Mouse (Mus musculus): ENCODE data around the gene Pet117. TPM values are rescaled to one million over a fixed set of nuclear protein-coding genes. Genes with fewer than 3 reads are reported as not detected.

The Pet117 gene
- 1.7 and 3.2 TPM in 2 replicates for polyA plus RNA-seq (2015; fragmentation: Nextera tagmentation; extraction: Ambion mirVana)

DNA sequence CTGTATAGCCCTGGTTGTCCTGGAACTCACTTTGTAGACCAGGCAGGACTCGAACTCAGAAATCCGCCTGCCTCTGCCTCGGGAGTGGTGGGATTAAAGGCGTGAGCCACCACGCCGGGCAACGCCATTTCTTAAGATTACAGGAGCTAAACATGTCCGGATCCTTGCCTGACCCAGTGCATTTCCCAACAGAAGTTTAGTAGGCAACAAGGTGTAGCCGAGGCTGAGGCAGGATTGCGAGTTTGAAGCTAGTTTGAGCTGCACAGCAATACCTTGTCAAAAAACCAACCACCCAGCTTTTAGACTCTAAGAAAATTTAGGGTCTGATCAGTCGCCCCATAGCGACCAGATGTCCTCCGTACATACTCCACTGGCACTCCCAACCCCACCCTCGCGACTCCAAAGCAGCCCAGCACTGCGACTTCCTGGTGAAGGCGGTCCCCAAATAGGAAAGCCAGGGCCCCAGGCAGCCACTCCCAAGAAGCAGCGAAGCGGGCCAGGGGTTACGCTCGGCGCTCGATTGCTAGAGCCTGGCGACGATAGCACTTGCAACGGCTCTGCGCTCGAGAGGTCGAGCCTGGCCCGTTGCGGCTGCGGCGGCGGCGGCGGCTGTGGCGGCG, at the start of gene Pet117, which contains the start of gene Kat14:
Gene Pet117 (plus strand): TSS at position 597 of the 620 bp plus-strand sequence.
Gene Kat14 (plus strand): TSS at position 584 of the 620 bp plus-strand sequence.
- Histone ChIP-seq H3K4me1 (replicated peaks) (peaks cover 18% of the 10 kb centered on the region), H3K9ac (peak within 1 kb of the TSS; percentile 87), H3K4me2 (peak within 1 kb of the TSS; percentile 69), H3K27ac (peak within 1 kb of the TSS; percentile 97), H3K4me3 (peak within 1 kb of the TSS; percentile 85), H3K9me3 (replicated peaks) (no peaks in the 10 kb centered on the region), H3K36me3 (peaks cover 6% of the 10 kb centered on the region), H3K27me3 (no peaks in the 10 kb centered on the region)
- ATAC-seq (replicated peaks; ENCODE audit: insufficient number of reproducible peaks, insufficient read depth, low FRiP score, low read depth), result peak; percentile 91
- 4% methylated on average over 38 of the region's 38 CpGs for WGBS

DNA sequence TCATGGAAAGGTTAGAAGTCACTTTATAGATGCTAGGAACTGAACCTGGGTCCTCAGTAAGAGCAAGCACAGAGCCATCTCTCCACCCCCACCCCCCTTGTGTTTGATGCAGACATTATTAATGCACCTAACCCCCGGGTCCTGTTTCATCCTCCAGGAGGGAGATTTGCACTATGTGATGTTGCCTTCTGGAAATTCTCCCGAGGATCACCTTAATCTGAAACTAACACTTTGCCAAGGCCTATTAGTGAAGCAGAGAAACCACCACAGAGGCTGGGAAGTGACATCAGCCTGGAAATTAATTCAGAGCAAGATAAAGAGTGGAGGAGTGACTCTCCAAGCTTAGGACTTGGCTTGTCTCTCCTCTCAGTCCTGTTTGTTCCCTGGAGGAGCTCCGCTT, 44.6 kb upstream of the Pet117 start:
- H3K36me3 ChIP-seq, result no peaks in the 10 kb centered on the region
- 51% methylated on average over 3 of the region's 3 CpGs for WGBS
- no peaks in the 10 kb centered on the region for H3K4me1 ChIP-seq (replicated peaks)
- H3K9ac ChIP-seq, result no peak overlapping the region
- no peak overlapping the region for H3K27ac ChIP-seq
- H3K4me2 ChIP-seq, result no peak overlapping the region
- no peak overlapping the region for H3K4me3 ChIP-seq
- H3K27me3 ChIP-seq, result peaks cover 33% of the 10 kb centered on the region
- H3K9me3 ChIP-seq (replicated peaks), result no peaks in the 10 kb centered on the region
- ATAC-seq (replicated peaks; ENCODE audit: insufficient number of reproducible peaks, insufficient read depth, low FRiP score, low read depth), result no peak

DNA sequence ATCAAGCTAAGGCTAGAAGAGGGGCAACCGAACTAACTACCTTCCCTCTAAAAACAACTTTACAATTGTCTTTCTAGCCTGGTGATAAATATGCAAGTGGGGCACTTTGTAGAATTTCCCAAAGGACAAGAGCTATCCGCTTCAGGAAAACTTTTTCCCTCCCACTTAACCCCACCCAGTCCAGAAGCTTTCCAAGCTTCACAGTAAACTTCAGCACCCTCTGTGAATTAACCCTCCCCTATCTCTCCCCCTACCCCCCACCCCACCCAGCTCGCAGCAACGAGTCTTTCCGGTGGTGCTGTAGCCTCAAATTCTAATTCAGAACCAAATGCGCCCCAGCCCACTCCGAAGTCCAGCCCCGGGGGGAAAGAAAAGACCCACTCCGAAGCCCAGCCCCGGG, 39.3 kb upstream of the Pet117 start:
- peak overlapping the region; percentile 66 for H3K4me3 ChIP-seq
- ATAC-seq (replicated peaks; ENCODE audit: insufficient number of reproducible peaks, insufficient read depth, low FRiP score, low read depth), result no peak
- H3K9me3 ChIP-seq (replicated peaks), result no peaks in the 10 kb centered on the region
- WGBS, result 5% methylated on average over 10 of the region's 10 CpGs
- H3K27ac ChIP-seq, result no peak overlapping the region
- H3K36me3 ChIP-seq, result no peaks in the 10 kb centered on the region
- peaks cover 84% of the 10 kb centered on the region for H3K27me3 ChIP-seq
- H3K4me2 ChIP-seq, result peak overlapping the region; percentile 97
- H3K4me1 ChIP-seq (replicated peaks), result peaks cover 35% of the 10 kb centered on the region
- H3K9ac ChIP-seq, result no peak overlapping the region

DNA sequence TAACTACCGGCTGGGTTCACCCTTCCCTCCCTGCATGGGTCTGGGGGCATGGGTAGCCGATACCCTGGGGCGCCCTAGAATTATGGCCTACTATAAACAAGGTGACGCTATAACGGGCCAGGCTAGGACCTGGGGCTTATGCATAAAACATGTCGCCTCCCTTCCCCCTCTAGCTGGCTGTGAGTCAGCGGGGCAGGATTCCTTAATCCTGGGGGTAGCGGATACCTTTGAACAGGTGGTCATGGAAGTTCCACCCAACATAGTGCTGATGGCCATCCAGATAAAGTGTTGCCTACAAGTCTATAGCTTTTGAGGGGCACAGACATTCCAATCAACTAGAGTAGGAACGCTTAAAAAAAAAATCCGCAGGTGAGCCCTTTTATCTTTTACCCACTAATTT, 38.9 kb upstream of the Pet117 start:
- peaks cover 89% of the 10 kb centered on the region for H3K27me3 ChIP-seq
- WGBS, result 6% methylated on average over 10 of the region's 10 CpGs

DNA sequence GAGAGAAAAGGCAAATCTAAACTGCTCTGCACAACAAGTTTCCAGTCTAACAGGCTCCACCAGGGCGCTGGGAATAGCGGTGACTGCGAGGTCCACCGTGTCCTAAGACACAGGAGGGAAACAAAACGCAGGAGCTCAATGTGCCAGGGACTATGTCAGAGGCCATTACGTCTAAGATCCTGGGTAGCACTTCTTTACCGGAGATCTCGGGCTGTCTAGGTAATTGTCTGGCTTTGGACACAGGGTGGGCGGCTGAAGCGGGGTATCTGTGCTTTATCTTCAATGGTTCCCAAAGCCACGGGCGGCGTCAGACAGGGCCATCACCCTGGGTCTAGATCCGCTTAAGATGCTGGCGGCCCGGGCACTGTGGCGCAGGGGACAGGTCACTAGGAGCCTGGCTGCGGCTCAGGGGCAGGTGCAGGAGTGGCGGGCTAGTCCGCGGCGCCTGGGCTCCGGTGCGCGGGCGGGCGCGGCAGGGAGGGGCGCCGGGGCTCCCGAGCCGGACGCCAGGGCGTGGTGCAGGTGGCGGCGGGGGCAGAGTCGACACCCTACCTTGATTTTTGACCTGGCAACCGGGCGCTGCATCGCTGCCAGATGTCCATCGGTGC, 38.3 kb upstream of the Pet117 start:
- Histone ChIP-seq H3K4me1 (replicated peaks) (peaks cover 35% of the 10 kb centered on the region), H3K4me2 (peak overlapping the region; percentile 97), H3K36me3 (no peaks in the 10 kb centered on the region), H3K9me3 (replicated peaks) (no peaks in the 10 kb centered on the region), H3K27ac (no peak overlapping the region), H3K4me3 (peak overlapping the region; percentile 66), H3K9ac (peak overlapping the region; percentile 49), H3K27me3 (peaks cover 94% of the 10 kb centered on the region)
- WGBS, result under 1% methylated on average over 41 of the region's 41 CpGs
- no peak for ATAC-seq (replicated peaks; ENCODE audit: insufficient number of reproducible peaks, insufficient read depth, low FRiP score, low read depth)

More for the DNA sequence above, 38.9 kb upstream of the Pet117 start:
- Histone ChIP-seq H3K4me2 (peak overlapping the region; percentile 97), H3K36me3 (no peaks in the 10 kb centered on the region), H3K9me3 (replicated peaks) (no peaks in the 10 kb centered on the region), H3K4me3 (peak overlapping the region; percentile 66), H3K27ac (no peak overlapping the region), H3K4me1 (replicated peaks) (peaks cover 35% of the 10 kb centered on the region), H3K9ac (no peak overlapping the region)
- ATAC-seq (replicated peaks; ENCODE audit: insufficient number of reproducible peaks, insufficient read depth, low FRiP score, low read depth), result no peak

DNA sequence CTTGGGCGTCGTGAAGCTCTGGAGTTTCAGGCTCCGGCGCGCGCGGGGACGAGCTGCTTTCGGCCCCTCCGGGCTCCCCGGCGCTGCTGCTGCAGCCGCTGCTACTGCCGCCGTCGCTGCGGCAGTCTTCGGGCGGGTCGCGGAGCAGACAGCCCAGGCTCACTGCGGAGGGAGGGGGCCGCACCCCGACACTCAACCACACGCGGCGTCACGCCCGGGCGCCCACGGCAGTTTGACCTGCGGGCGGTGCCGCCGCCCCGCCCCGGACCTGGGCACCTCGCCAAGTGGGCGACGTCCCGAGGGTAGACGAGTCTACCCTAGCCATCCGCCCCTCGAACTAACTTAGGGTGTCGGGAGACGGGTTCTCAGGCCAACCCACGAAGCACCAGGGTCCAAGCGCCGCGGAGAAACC, 37.8 kb upstream of the Pet117 start:
- under 1% methylated on average over 50 of the region's 50 CpGs for WGBS
- Histone ChIP-seq H3K4me1 (replicated peaks) (peaks cover 35% of the 10 kb centered on the region), H3K36me3 (no peaks in the 10 kb centered on the region), H3K4me3 (peak overlapping the region; percentile 66), H3K27ac (no peak overlapping the region), H3K9me3 (replicated peaks) (no peaks in the 10 kb centered on the region), H3K27me3 (peaks cover 96% of the 10 kb centered on the region), H3K4me2 (peak overlapping the region; percentile 97), H3K9ac (peak overlapping the region; percentile 49)
- no peak for ATAC-seq (replicated peaks; ENCODE audit: insufficient number of reproducible peaks, insufficient read depth, low FRiP score, low read depth)

DNA sequence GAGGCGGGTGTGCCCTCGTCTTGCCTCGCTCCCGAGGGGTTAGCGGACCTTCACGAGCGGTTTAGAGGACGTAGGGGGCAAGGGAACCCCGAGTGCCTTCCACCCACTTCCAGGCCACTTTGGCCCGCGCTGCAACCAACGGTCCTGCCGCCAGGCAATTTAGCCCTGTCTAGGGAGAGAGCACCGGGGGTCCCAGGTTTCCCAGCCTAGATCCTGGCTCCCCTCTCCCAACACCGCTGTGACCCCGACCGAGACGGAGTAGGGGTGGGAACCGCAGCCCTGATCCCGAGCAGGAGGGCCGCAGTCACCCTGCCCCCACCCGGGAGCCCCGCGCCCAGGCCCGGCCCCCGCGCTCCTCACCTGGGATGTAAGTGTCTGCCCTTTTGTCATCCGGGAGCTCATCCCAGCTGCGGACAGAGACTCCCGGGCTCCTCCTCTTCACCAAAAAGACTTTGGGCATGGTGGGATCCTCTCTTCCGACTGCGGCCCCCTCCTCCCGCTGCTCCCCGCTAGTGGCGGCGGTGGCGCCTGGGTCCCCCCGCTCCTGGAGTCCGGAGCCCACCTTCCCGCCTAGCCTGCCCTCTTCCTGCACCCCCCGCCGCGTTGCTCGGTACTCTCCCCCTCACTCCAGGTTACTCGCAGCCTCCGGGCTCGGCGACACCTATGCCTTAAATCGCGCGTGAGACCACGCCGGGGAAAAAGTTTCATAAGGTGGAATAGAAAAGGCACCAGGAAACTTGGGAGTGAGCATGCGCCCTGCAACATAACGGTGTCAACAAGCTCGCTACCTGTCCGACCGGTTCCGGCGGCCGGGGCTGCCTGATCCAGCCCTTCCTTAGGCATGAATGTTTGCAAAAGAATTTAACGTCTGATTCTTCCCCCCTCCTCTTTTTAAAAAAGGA, 37.1 kb upstream of the Pet117 start, which contains the start of gene Ovol2:
Gene Ovol2 (minus strand): TSS at position 746 of the 902 bp plus-strand sequence.
- H3K9ac ChIP-seq, result peak within 1 kb of the TSS; percentile 49
- no peaks in the 10 kb centered on the region for H3K9me3 ChIP-seq (replicated peaks)
- H3K4me2 ChIP-seq, result peak within 1 kb of the TSS; percentile 97
- H3K4me3 ChIP-seq, result peak within 1 kb of the TSS; percentile 66
- WGBS, result under 1% methylated on average over 62 of the region's 62 CpGs
- no peaks in the 10 kb centered on the region for H3K36me3 ChIP-seq
- peaks cover 35% of the 10 kb centered on the region for H3K4me1 ChIP-seq (replicated peaks)
- no peak within 1 kb of the TSS for H3K27ac ChIP-seq
- peaks cover 90% of the 10 kb centered on the region for H3K27me3 ChIP-seq
- ATAC-seq (replicated peaks; ENCODE audit: insufficient number of reproducible peaks, insufficient read depth, low FRiP score, low read depth), result peak; percentile 32; the same call in 1 of the 2 replicates

DNA sequence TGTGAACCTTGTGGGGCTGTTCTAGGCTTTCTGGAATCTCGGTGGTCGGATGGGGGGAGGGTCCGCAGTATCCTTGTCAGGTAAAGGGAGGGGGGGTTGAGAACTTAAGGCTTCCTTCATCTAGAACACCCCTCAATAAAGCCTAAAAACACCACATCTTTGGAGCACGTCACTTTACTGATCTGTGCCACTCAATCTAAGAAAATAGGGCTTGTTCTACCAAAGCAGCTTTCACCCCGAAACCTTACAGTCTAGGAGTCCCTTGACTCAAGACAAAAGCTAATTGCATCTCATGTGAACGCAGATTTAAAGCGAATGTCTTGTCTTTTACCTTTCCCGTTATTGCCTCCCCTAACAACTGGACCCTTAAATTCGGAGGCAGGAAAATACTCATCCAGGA, 36.3 kb upstream of the Pet117 start:
- H3K36me3 ChIP-seq, result no peaks in the 10 kb centered on the region
- H3K4me2 ChIP-seq, result peak overlapping the region; percentile 97
- H3K4me3 ChIP-seq, result peak overlapping the region; percentile 66
- peaks cover 81% of the 10 kb centered on the region for H3K27me3 ChIP-seq
- no peaks in the 10 kb centered on the region for H3K9me3 ChIP-seq (replicated peaks)
- no peak overlapping the region for H3K9ac ChIP-seq
- H3K27ac ChIP-seq, result no peak overlapping the region
- H3K4me1 ChIP-seq (replicated peaks), result peaks cover 35% of the 10 kb centered on the region
- WGBS, result 8% methylated on average over 9 of the region's 9 CpGs
- ATAC-seq (replicated peaks; ENCODE audit: insufficient number of reproducible peaks, insufficient read depth, low FRiP score, low read depth), result no peak

DNA sequence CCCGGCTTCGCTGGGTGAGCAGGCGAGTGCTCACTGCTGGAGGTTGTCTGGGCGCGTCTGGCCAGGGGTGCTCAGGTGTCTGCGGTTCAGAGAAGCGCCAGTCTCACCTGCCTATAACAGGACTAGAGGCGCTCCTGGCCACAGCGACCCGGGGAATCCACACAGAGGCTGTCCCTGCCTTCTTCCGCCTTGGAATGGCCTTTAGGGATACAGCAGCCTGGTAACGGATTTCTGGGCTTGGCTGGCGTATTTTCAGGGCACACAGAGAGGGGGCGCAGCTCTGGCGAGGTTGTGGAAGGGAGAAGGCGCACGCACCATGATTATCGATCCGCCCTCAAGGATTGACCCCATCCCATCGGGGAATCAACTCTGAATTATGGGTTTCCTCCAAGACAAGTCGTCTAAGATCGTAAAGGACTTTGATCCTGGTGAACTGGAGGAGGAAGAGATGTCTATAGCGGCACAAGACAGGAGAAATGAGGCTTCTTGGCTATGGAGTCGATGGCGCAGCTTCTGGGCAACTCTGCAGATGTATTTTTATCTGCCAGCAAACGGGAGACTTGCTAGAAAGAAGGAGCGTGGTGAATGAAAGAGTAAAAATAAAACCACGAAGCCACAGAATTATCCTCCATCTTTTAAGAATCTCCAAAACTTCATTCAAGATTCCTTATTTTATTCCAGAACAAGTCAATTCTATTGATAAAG, 35.5 kb upstream of the Pet117 start:
- Histone ChIP-seq H3K9me3 (replicated peaks) (no peaks in the 10 kb centered on the region), H3K9ac (0 out of 2 replicates have a peak overlapping the region, but pooled peaks have one; percentile 15)
- ATAC-seq (replicated peaks; ENCODE audit: insufficient number of reproducible peaks, insufficient read depth, low FRiP score, low read depth), result no peak

DNA sequence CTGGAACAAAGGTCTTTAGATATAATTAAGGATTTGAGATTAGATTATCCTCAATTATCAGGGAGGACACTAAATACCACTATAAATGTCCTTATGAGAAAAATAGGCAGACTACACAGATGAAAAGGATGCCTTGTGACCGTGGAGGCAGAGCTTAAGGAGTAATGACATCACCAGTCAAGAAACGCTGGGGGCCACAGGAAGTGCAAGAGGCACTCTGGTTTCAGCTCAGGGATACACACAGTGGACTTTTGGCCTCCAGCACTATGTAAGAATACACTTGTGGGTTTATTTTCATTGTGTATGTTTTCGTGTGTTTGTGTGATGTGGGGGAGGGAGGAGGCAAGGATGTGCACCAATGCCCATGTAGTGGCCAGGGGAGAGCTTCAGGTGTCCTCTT, 31.6 kb upstream of the Pet117 start:
- no peak for ATAC-seq (replicated peaks; ENCODE audit: insufficient number of reproducible peaks, insufficient read depth, low FRiP score, low read depth)
- H3K9ac ChIP-seq, result no peak overlapping the region

More for the DNA sequence above, 35.5 kb upstream of the Pet117 start:
- Histone ChIP-seq H3K4me3 (peak overlapping the region; percentile 66), H3K36me3 (no peaks in the 10 kb centered on the region), H3K27me3 (peaks cover 73% of the 10 kb centered on the region), H3K4me1 (replicated peaks) (peaks cover 35% of the 10 kb centered on the region), H3K4me2 (peak overlapping the region; percentile 97), H3K27ac (no peak overlapping the region)
- WGBS, result 12% methylated on average over 28 of the region's 28 CpGs

More for the DNA sequence above, 31.6 kb upstream of the Pet117 start:
- peaks cover 8% of the 10 kb centered on the region for H3K4me1 ChIP-seq (replicated peaks)
- WGBS, result 48% methylated on average over 3 of the region's 3 CpGs
- no peak overlapping the region for H3K4me2 ChIP-seq
- H3K4me3 ChIP-seq, result no peak overlapping the region
- no peak overlapping the region for H3K27ac ChIP-seq
- H3K9me3 ChIP-seq (replicated peaks), result no peaks in the 10 kb centered on the region
- peaks cover 34% of the 10 kb centered on the region for H3K27me3 ChIP-seq
- no peaks in the 10 kb centered on the region for H3K36me3 ChIP-seq
